Mouse (Mus musculus): ENCODE measurements at regions not wholly inside any gene's neighbourhood (a gene's known extent, or its start where the extent isn't known, plus 50 kb on each side); places are given as distances from the start of the nearest gene placed in this dataset.

DNA sequence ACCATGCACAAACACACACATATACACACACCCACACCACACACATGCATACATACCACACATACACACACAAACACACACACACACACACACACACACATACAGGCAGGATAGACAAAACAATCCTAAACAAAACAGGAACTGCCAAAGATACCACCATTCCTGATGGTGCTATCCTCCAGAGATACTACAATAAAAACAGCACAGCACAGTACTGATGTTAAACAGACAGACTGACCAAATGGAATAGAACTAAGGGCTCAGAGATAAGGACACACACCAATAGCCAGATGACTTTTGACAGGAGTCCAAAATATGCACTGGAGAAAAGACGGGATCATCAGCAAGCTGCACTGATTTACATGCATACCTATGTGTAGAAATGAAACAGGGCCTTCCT is 64.5 kb downstream of the Kctd12 start:
- TF ChIP-seq CTCF (IDR thresholded peaks at IDR 0.05; ENCODE audit: low read depth): no peak
- no peak for TF ChIP-seq EP300 (optimal IDR thresholded peaks at IDR 0.05)

Data from stomach, postnatal 0 days (tissue).